Mouse (Mus musculus): ENCODE measurements at regions not wholly inside any gene's neighbourhood (a gene's known extent, or its start where the extent isn't known, plus 50 kb on each side); places are given as distances from the start of the nearest gene placed in this dataset.
"Not testable (repeated sequence)": the region's sequence is repeated elsewhere in the genome, so short reads cannot be mapped to it uniquely, and the experiment has no call there.

DNA sequence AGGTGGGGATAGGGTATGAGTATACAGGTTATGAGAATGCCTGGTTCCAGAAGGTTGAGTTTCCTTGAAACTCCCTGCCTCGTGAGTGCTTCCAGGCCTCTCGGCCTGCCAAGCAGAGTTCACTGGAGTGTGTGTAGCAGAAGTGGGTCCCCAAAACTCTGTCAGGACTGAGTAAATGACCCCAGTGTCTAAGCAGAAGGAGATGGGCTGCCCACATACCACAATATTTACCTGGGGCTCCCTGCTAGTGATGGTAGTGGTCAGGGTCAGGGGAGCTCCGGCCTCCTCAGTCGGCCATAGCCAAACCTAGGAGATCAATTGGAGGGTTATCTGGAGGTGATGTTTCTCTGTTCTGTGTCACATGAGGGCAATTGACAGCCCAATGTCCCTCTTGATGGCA lies 126.9 kb upstream of the Thpo start:
- H3K9ac ChIP-seq (ENCODE audit: insufficient read depth, low read depth, low read length, poor library complexity, severe bottlenecking): no peak overlapping the region
- H3K9me3 ChIP-seq (ENCODE audit: control insufficient read depth, insufficient read depth, low read depth, low read length): peaks cover 14% of the 10 kb centered on the region
- TF ChIP-seq CHD2 (IDR thresholded peaks at IDR 0.05; ENCODE audit: low read depth, low read length) (no peak), MAFK (IDR thresholded peaks at IDR 0.05; ENCODE audit: insufficient read depth, low read depth, low read length) (no peak), ZNF384 (IDR thresholded peaks at IDR 0.05; ENCODE audit: low read depth, low read length) (no peak), ZC3H11A (IDR thresholded peaks at IDR 0.05; ENCODE audit: borderline replicate concordance, low read depth, low read length) (no peak), HCFC1 (IDR thresholded peaks at IDR 0.05; ENCODE audit: borderline replicate concordance, insufficient read depth, low read length) (no peak)
- H3K36me3 ChIP-seq (ENCODE audit: control insufficient read depth, insufficient read depth, low read length, poor library complexity, severe bottlenecking): peaks cover 2% of the 10 kb centered on the region; the same call in 1 of the 2 replicates
- in situ Hi-C loops (cut with MboI; ENCODE audit: low sequenced_read_pairs in 2 of 2, unreplicated experiment in 2 of 2): no loop called here
- DNase-seq (ENCODE audit: low read depth, low spot score): no peak
- H3K27ac ChIP-seq (ENCODE audit: insufficient read depth, low read depth, low read length, poor library complexity, severe bottlenecking): peak overlapping the region; percentile 94
- H3K4me3 ChIP-seq (ENCODE audit: insufficient read depth in 1 of 2, low read depth in 1 of 2, low read length in 2 of 2, poor library complexity in 1 of 2, severe bottlenecking in 1 of 2): no peak overlapping the region
- no peaks in the 10 kb centered on the region; a peak in 2 of 4 replicates for H3K4me1 ChIP-seq (ENCODE audit: control insufficient read depth in 2 of 2, insufficient read depth in 2 of 2, low read length in 2 of 2, poor library complexity in 1 of 2)

DNA sequence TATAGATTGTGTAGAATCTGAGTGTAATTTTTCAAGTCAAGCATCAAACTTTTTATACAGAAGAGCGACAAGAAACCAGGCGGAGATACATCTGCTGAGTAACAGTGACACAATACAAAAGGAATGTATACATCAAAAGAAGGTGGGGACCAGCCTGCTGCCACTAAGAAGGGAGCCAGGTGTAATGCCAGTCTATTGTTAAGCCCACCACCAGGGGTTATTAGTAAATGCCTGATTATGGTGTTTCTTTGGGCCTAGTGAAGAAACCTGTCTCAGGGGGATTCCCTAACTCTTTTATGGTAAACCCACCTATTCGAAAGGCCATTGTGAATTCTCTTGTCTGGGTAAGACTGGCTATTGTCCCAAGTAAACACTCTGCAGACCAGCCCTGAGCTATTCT lies 126.3 kb upstream of the Thpo start:
- H3K4me3 ChIP-seq (ENCODE audit: insufficient read depth in 1 of 2, low read depth in 1 of 2, low read length in 2 of 2, poor library complexity in 1 of 2, severe bottlenecking in 1 of 2); DNase-seq (ENCODE audit: low read depth, low spot score); H3K4me1 ChIP-seq (ENCODE audit: control insufficient read depth in 2 of 2, insufficient read depth in 2 of 2, low read length in 2 of 2, poor library complexity in 1 of 2); H3K36me3 ChIP-seq (ENCODE audit: control insufficient read depth, insufficient read depth, low read length, poor library complexity, severe bottlenecking); H3K9ac ChIP-seq (ENCODE audit: insufficient read depth, low read depth, low read length, poor library complexity, severe bottlenecking); in situ Hi-C loops (cut with MboI; ENCODE audit: low sequenced_read_pairs in 2 of 2, unreplicated experiment in 2 of 2): not testable (repeated sequence)
- H3K27ac ChIP-seq (ENCODE audit: insufficient read depth, low read depth, low read length, poor library complexity, severe bottlenecking): peak overlapping the region; percentile 94
- 0 out of 2 replicates have a peak, but pooled peaks have one; percentile 22 for TF ChIP-seq MAFK (IDR thresholded peaks at IDR 0.05; ENCODE audit: insufficient read depth, low read depth, low read length)
- TF ChIP-seq CHD2 (IDR thresholded peaks at IDR 0.05; ENCODE audit: low read depth, low read length): 0 out of 2 replicates have a peak, but pooled peaks have one; percentile 34
- peaks cover 14% of the 10 kb centered on the region for H3K9me3 ChIP-seq (ENCODE audit: control insufficient read depth, insufficient read depth, low read depth, low read length)

DNA sequence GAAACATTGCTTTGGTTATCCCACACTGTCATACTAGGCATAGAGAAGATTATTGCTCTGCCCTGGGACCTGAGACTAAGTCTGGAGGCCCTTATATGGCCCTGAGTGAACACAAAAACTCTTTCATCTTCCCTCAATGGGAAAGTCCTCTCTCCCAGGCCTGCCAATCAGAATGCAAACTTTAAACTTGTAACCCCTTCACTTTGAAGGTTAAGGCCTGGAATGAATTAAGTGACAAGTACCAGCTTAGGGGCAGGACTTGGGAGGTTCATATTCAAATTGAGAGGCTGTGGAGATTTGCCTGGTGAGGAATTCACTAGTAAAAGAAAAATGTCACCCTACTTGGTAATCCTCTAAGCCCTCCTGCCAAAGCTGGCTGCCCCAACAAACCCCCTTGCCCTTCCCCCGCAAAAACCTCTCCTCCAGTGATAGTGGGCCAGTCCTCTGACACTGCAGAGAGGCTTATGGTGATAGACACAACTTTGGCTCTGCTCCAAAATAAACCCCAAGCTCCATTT lies 120.4 kb upstream of the Thpo start:
- DNase-seq (ENCODE audit: low read depth, low spot score): no peak

GRCm38 (mm10) chr16:20838151-20838550 lies 103.8 kb upstream of the Thpo start:
- H3K36me3 ChIP-seq (ENCODE audit: control insufficient read depth, insufficient read depth, low read length, poor library complexity, severe bottlenecking): no peaks in the 10 kb centered on the region
- no peak overlapping the region for H3K4me3 ChIP-seq (ENCODE audit: insufficient read depth in 1 of 2, low read depth in 1 of 2, low read length in 2 of 2, poor library complexity in 1 of 2, severe bottlenecking in 1 of 2)
- H3K9ac ChIP-seq (ENCODE audit: insufficient read depth, low read depth, low read length, poor library complexity, severe bottlenecking): no peak overlapping the region
- in situ Hi-C loops (cut with MboI; ENCODE audit: low sequenced_read_pairs in 2 of 2, unreplicated experiment in 2 of 2): no loop called here
- DNase-seq (ENCODE audit: low read depth, low spot score): no peak
- no peak overlapping the region; the same call in 1 of the 2 replicates for H3K27ac ChIP-seq (ENCODE audit: insufficient read depth, low read depth, low read length, poor library complexity, severe bottlenecking)
- no peaks in the 10 kb centered on the region for H3K9me3 ChIP-seq (ENCODE audit: control insufficient read depth, insufficient read depth, low read depth, low read length)
- no peak for TF ChIP-seq ZC3H11A (IDR thresholded peaks at IDR 0.05; ENCODE audit: borderline replicate concordance, low read depth, low read length)
- no peak for TF ChIP-seq ZNF384 (IDR thresholded peaks at IDR 0.05; ENCODE audit: low read depth, low read length)
- no peak for TF ChIP-seq CHD2 (IDR thresholded peaks at IDR 0.05; ENCODE audit: low read depth, low read length)
- no peak for TF ChIP-seq MAFK (IDR thresholded peaks at IDR 0.05; ENCODE audit: insufficient read depth, low read depth, low read length)
- no peak for TF ChIP-seq HCFC1 (IDR thresholded peaks at IDR 0.05; ENCODE audit: borderline replicate concordance, insufficient read depth, low read length)
- H3K4me1 ChIP-seq (ENCODE audit: control insufficient read depth in 2 of 2, insufficient read depth in 2 of 2, low read length in 2 of 2, poor library complexity in 1 of 2): peaks cover 10 to 14% of the 10 kb centered on the region in 2 experiments; a peak in 3 of 4 replicates

More for the DNA sequence above, 120.4 kb upstream of the Thpo start:
- H3K4me1 ChIP-seq (ENCODE audit: control insufficient read depth in 2 of 2, insufficient read depth in 2 of 2, low read length in 2 of 2, poor library complexity in 1 of 2): no peaks in the 10 kb centered on the region
- no peak overlapping the region for H3K27ac ChIP-seq (ENCODE audit: insufficient read depth, low read depth, low read length, poor library complexity, severe bottlenecking)
- in situ Hi-C loops (cut with MboI; ENCODE audit: low sequenced_read_pairs in 2 of 2, unreplicated experiment in 2 of 2): no loop called here
- no peak overlapping the region for H3K4me3 ChIP-seq (ENCODE audit: insufficient read depth in 1 of 2, low read depth in 1 of 2, low read length in 2 of 2, poor library complexity in 1 of 2, severe bottlenecking in 1 of 2)
- TF ChIP-seq HCFC1 (IDR thresholded peaks at IDR 0.05; ENCODE audit: borderline replicate concordance, insufficient read depth, low read length): no peak
- no peak overlapping the region for H3K9ac ChIP-seq (ENCODE audit: insufficient read depth, low read depth, low read length, poor library complexity, severe bottlenecking)
- no peaks in the 10 kb centered on the region for H3K36me3 ChIP-seq (ENCODE audit: control insufficient read depth, insufficient read depth, low read length, poor library complexity, severe bottlenecking)
- no peaks in the 10 kb centered on the region for H3K9me3 ChIP-seq (ENCODE audit: control insufficient read depth, insufficient read depth, low read depth, low read length)

GRCm38 (mm10) chr16:20836866-20837265 lies 102.6 kb upstream of the Thpo start:
- H3K9me3 ChIP-seq (ENCODE audit: control insufficient read depth, insufficient read depth, low read depth, low read length): no peaks in the 10 kb centered on the region
- peak overlapping the region in 1 of 2 experiments; percentile 24; a peak in 2 of 4 replicates for H3K4me3 ChIP-seq (ENCODE audit: insufficient read depth in 1 of 2, low read depth in 1 of 2, low read length in 2 of 2, poor library complexity in 1 of 2, severe bottlenecking in 1 of 2)
- DNase-seq (ENCODE audit: low read depth, low spot score): no peak
- peaks cover 12 to 14% of the 10 kb centered on the region in 2 experiments; a peak in 3 of 4 replicates for H3K4me1 ChIP-seq (ENCODE audit: control insufficient read depth in 2 of 2, insufficient read depth in 2 of 2, low read length in 2 of 2, poor library complexity in 1 of 2)
- no peak overlapping the region; the same call in 1 of the 2 replicates for H3K9ac ChIP-seq (ENCODE audit: insufficient read depth, low read depth, low read length, poor library complexity, severe bottlenecking)
- H3K27ac ChIP-seq (ENCODE audit: insufficient read depth, low read depth, low read length, poor library complexity, severe bottlenecking): peak overlapping the region; percentile 15; the same call in 1 of the 2 replicates
- TF ChIP-seq ZC3H11A (IDR thresholded peaks at IDR 0.05; ENCODE audit: borderline replicate concordance, low read depth, low read length) (no peak), MAFK (IDR thresholded peaks at IDR 0.05; ENCODE audit: insufficient read depth, low read depth, low read length) (no peak)
- H3K36me3 ChIP-seq (ENCODE audit: control insufficient read depth, insufficient read depth, low read length, poor library complexity, severe bottlenecking): no peaks in the 10 kb centered on the region
- in situ Hi-C loops (cut with MboI; ENCODE audit: low sequenced_read_pairs in 2 of 2, unreplicated experiment in 2 of 2): no loop called here

DNA sequence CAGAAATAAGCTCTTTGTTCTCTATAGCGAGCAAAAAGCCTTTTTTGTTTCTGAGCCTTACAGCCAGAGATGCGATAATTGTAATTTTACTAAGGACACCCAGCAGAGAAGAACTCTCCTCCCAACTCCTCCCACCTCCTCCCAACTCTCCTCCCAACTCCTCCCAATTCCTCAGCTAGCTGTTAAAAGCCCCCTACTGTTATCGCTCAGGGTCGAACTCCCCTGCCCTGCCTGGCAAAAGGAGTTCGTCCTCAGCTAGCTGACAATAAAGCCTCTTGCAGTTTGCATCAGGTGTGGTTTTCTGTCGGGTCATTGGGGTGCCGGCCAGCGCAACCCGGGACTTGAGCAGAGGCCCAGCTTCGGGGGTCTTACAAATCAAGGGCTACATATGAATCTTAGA lies 99.5 kb upstream of the Thpo start:
- peaks cover 26 to 27% of the 10 kb centered on the region in 2 experiments for H3K4me1 ChIP-seq (ENCODE audit: control insufficient read depth in 2 of 2, insufficient read depth in 2 of 2, low read length in 2 of 2, poor library complexity in 1 of 2)
- H3K9me3 ChIP-seq (ENCODE audit: control insufficient read depth, insufficient read depth, low read depth, low read length); H3K4me3 ChIP-seq (ENCODE audit: insufficient read depth in 1 of 2, low read depth in 1 of 2, low read length in 2 of 2, poor library complexity in 1 of 2, severe bottlenecking in 1 of 2); in situ Hi-C loops (cut with MboI; ENCODE audit: low sequenced_read_pairs in 2 of 2, unreplicated experiment in 2 of 2); H3K9ac ChIP-seq (ENCODE audit: insufficient read depth, low read depth, low read length, poor library complexity, severe bottlenecking); H3K27ac ChIP-seq (ENCODE audit: insufficient read depth, low read depth, low read length, poor library complexity, severe bottlenecking); DNase-seq (ENCODE audit: low read depth, low spot score); H3K36me3 ChIP-seq (ENCODE audit: control insufficient read depth, insufficient read depth, low read length, poor library complexity, severe bottlenecking): not testable (repeated sequence)
